Mouse (Mus musculus) heart, adult 18-20 months (tissue): Measurements from ENCODE around the gene 1810055G02Rik. TPM values are rescaled to one million over a fixed set of nuclear protein-coding genes. Genes with fewer than 3 reads are reported as not detected.

Experiments used
- DNase-seq, 2 experiments: peaks; one replicate each; pipeline ENCODE4 v3.0.0; 2021 to 2022; ENCODE audit warnings: mixed read lengths in 1 of 2
- total RNA-seq, 2 experiments: library from RNA; stranded (reverse); gene quantifications; 2 replicates each; pipeline ENCODE4 v1.2.3; 2021

The 1810055G02Rik gene
- total RNA-seq, 2 experiments from 2014 or later = 5.5 to 8.3 TPM

GRCm38 (mm10) chr19:3743362-3743761 is 35.3 kb downstream of the 1810055G02Rik start:
- no peak for DNase-seq

- DNase-seq = peak; percentile 51 to 73
Observed at GRCm38 (mm10) chr19:3743851-3744512, 35.9 kb downstream of the 1810055G02Rik start.

- no peak for DNase-seq
Observed at GRCm38 (mm10) chr19:3752621-3753239, 44.6 kb downstream of the 1810055G02Rik start.

GRCm38 (mm10) chr19:3753240-3753633 is 45.1 kb downstream of the 1810055G02Rik start:
- no peak for DNase-seq

DNA sequence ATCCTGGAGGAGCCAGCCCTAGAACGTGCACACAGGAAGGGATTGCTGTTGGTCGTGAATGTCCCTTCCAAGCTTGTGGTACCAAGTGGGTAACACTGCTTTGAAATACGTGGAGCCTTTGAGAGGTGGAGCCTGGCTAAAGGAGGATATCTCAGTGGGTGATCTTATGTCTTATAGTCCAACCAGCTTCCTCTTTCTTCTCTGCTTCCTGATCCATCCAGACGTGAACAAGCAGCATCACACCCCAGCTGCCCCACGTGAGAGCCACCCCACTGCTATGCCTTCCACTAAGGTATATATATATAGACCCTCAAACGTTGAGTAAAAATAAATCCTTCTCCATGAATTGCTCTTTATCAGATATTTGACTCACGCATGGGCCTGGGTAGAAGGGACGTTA is 45.6 kb downstream of the 1810055G02Rik start:
- no peak for DNase-seq

DNA sequence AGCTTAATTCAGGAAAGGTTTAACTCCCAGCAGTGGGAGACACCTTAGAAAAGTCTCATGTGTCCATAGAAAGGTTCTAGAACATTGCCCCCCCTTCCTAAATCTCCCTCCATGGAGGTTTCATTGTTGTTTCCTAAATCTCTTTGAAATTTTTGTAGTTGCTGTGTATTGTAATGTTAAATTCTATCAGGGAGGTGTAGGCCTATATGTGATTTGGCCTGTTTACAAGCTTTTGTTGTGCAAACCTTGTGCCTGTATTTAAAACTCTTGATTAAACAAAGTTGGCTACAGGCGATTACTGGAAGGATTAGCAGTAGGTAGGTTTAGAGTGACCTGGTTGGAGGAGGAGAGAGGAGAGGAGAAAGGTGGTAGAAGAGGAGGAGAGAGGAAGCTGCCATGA is 49.8 kb downstream of the 1810055G02Rik start:
- no peak for DNase-seq

DNA sequence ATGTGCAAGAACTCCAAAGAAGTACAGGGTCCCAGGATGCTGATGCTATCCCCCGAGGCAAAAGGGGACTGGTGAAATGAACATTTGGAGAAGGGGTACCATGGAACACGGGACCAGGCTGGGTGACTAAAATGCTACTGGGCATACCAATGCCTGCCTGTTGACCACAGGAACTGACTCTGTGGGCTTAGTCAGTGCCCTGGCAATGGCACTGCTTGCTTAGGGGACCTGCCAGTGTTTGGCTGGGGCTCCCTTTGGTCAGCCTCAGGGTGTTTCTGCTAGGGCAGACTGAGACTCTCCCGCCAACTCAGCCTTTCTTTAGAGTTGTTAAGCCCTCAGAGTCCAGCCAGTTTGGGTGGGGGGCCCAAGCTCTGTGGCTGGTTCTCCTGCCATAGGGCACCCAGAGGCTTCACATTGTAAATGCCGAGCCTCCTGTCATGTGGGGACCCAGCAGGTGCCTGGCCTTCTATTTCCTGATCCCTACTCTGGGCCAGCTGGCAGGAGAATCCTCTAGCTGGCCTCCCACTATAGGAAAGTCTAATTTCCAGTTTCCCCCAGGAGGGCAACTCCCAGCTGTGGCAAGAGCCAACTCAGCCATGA is 57.2 kb downstream of the 1810055G02Rik start:
- no peak for DNase-seq

GRCm38 (mm10) chr19:3766378-3766777 is 58.3 kb downstream of the 1810055G02Rik start:
- no peak for DNase-seq

DNA sequence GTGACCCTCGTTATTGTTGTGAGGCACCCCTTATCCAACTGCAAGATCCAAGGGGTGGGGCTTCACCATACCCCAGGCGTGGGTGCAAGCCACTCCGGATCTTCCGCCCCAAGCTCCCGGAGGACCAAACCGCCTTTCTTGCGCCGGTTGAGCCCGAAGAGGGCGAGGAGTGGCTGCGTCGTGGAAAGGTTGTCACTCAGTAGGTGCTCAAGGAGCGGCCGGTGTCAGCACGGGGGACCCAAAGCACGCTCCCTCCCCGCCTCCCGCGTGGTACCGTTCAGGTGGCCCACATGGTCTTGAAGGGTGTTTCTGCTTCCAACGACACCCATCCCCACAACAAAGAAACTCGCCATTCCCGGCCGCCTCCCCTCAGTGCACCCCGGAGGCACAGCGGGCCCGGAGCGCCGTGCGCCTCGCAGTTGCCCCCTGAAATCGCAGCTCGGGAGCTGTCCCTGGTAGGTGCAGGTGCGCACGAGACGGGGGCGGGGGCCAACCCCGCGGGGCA is 59.2 kb downstream of the 1810055G02Rik start, which contains the start of gene Kmt5b:
Gene Kmt5b, plus strand, starts transcription at position 146 of the 505 bp plus-strand sequence.
- DNase-seq = no peak

Other genes starting within 250 kb of the 1810055G02Rik start
- 10 to 100 TPM; 69.6 to 70.7 TPM for gene Ppp6r3, start 132.5 kb upstream of the 1810055G02Rik start, total RNA-seq
- gene Lrp5, start 21.7 kb upstream of the 1810055G02Rik start, total RNA-seq = 10 to 100 TPM; 46.5 to 49.3 TPM
- 10 to 100 TPM; 27.2 to 29.3 TPM for gene Kmt5b, start 59.1 kb downstream of the 1810055G02Rik start, total RNA-seq
- 10 to 100 TPM; 11.8 to 15.5 TPM for gene Chka, start 143.5 kb downstream of the 1810055G02Rik start, total RNA-seq
- 1 to 10 TPM; 8.0 to 9.2 TPM for gene Tcirg1, start 198.8 kb downstream of the 1810055G02Rik start, total RNA-seq
- 100 to 1,000 TPM; 489 to 502 TPM for gene Ndufs8, start 204.5 kb downstream of the 1810055G02Rik start, total RNA-seq
- gene Aldh3b1, start 221.5 kb downstream of the 1810055G02Rik start, total RNA-seq = 1 to 10 TPM; 1.3 to 2.0 TPM
- gene Unc93b1, start 226.9 kb downstream of the 1810055G02Rik start, total RNA-seq = 10 to 100 TPM; 17.7 to 23.9 TPM